Mouse (Mus musculus) thymus, postnatal 36 days (tissue): ENCODE results near the gene Lgals2.
"Not testable (repeated sequence)": the region's sequence is repeated elsewhere in the genome, so short reads cannot be mapped to it uniquely, and the experiment has no call there.

Experiments
- DNase-seq, 2 experiments: peaks; one replicate each; pipeline ENCODE4 v3.0.0; 2022; ENCODE audit warnings: mixed read lengths in 2 of 2

The Lgals2 gene

DNA sequence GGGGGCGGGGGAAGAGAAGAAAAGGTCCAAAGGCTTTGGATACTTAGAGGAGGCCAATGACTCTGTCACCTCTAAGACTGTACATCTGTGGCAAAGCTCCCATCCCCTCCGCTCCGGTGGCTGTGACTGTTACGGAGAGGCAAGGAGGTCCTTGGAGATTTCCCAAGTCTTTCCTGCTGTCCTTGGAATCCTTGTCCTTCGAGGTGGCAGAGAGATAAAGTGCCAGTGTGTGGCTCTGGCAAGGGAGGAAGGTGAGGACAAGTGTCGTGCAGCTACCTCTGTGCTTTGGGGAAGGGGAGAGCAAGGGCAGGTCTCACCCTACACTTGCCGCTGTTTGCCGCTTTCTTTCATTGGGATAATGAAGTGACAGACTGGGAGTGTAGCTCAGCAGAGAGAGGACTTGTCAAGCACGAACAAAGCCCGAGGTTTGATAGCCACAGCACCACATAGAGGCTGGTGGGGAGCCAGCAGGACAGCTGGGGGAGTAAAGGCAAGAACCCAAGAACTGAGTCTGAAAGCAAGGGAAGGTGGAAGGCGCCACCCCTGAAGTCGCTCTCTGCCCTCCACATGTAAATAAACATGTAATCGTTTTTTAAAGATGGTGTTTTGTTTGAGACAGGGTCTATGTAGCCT lies 18.6 kb upstream of the Lgals2 start:
- no peak for DNase-seq

DNA sequence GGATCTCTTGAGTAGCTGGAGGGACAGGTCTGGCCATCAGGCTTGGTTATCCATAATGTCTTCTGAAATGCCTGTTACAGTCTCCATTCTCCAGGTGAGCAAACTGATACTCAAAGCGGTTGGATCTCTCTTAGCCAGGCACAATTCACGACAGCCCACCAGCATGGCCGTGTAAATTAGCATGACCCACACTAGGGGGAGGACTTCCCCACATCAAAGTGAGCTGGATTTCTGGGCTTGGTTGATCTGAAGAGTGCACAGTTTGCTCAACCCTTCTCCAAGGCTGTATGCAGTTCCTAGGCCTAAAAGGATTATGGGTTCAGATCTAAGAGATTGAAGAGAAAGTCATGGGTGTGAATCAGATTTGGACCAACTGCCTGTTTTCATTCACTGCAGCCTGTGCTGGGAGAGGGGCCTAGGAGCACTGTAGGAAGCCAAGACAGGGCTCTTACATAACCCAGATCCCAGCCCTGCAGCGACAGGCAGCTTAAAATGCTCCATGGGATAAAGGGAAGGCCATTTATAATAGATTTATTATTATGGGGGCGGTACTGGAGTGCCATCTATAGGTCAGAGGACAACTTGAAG lies 16.8 kb upstream of the Lgals2 start:
- no peak for DNase-seq

GRCm38 (mm10) chr15:78869775-78870174 lies 14.4 kb upstream of the Lgals2 start:
- DNase-seq: peak in 1 of 2 experiments; percentile 24

DNA sequence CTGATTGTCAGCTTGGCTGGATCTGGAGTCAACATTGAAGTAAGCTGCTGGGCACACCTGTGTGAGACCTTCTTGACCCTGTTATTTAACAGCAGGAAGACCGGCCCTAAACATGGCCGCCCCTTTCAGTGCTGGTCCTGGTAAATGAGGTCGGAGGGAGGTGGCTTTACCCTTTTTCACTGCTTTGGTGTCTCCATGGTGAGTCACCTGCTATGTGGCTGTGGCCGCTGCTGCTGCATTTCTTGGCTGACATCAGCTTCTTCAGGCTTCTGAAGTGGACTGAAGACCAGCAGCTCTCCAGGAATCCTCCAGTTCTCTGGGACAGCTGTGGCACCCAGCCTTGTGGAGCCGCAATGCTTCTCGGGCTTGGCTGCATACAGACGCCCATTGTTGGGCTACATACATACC lies 13.5 kb upstream of the Lgals2 start:
- DNase-seq: no peak

DNA sequence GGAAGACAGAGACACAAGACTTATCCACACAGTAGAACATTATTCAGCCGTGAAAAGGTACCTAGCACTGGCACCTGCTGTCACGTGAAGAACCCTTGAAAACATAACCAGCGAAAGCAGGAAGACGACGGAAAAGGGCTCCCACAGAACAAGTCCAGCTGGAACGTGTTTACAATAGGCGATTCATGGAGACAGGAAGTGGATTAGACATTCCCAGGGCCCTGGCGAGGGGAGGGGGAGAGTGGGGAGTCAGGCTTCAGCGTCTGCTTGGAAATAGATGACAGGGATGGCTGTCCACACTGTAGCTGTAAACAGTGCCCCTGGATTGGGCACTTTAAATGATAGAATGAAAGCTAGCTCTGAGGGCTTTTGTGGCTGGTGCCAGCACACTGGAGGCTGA lies 13.1 kb upstream of the Lgals2 start:
- no peak for DNase-seq

- peak; percentile 37 to 55 for DNase-seq
Measured at GRCm38 (mm10) chr15:78863852-78864253, 8.5 kb upstream of the Lgals2 start.

GRCm38 (mm10) chr15:78863154-78863553 lies 7.8 kb upstream of the Lgals2 start:
- DNase-seq: no peak

GRCm38 (mm10) chr15:78862280-78862679 lies 7.0 kb upstream of the Lgals2 start:
- DNase-seq: no peak

DNA sequence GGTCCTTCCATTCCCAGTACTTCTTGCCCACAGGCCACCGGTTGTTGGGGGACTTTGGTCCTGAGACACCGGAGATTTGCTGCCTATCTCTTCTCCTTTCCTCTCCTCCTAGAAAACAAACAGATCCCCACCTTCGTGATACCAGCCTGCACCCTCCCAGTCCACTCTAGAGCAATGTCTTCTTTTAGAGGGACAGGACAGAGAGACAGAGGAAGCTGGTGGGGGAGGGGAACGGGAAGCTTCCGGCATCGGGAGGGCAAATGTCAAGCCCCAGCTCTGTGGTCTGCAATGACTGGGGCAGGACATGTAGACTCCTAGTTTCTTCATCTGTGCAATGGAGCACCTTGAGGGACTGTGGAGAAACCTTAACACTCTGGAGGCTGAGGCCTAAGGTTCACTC lies 4.4 kb upstream of the Lgals2 start:
- peak; percentile 31 to 46 for DNase-seq

DNA sequence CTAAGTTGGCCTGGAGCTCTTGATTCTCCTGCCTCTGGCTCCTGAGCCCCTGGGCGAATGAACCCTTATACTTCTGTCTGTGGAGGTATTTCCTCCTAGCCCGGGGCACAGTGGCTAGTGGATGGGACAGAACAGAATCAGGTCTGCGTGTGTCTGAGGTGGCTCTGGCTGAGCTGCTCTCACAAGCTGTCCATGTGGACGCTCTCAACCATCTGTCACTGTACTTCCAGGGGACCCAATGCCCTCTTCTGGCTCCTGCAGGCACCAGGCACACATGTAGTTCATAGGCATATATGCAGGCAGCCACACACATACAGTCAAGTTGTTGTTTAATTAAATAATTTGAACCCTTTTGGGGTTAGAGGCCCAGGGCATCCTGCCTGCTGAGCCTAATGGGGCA lies 4.0 kb upstream of the Lgals2 start:
- no peak for DNase-seq

GRCm38 (mm10) chr15:78857009-78857408 lies 1.7 kb upstream of the Lgals2 start:
- no peak for DNase-seq

DNA sequence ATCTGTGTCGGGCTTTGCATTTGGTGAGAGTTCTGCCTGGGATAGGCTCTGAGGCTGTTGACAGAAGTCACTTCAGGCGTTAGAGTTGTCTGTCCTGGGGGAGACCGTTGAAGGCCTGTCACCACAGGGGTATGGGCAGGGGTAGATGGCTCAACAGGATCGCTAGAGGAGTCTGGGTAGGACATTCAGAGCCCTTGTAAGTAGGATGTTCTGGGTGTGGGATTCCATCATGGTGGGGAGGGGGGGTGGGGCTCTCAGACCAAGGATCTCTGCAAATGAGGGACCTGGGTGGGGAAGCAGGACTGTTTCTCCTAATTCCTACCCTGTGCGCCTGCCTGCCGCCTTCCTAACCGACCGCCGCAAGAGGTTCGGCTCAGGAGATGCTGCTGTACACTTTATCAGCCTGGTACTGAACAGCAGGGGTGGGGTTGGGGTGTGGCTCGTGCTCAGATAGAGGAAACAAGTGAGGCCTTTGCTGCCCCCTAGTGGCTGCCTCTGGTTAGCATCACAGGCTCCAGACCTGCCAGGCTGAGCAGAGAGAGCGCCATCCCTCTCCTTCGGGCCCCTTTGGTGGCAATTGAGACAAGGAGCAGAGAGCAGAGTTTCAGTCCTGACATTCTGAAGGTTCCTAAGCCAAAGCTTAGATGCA lies 3.7 kb downstream of the Lgals2 start:
- peak; percentile 85 to 89 for DNase-seq

GRCm38 (mm10) chr15:78850944-78851343 lies 4.4 kb downstream of the Lgals2 start:
- DNase-seq: no peak

- no peak for DNase-seq
Measured at GRCm38 (mm10) chr15:78850059-78850824, 5.1 kb downstream of the Lgals2 start.

DNA sequence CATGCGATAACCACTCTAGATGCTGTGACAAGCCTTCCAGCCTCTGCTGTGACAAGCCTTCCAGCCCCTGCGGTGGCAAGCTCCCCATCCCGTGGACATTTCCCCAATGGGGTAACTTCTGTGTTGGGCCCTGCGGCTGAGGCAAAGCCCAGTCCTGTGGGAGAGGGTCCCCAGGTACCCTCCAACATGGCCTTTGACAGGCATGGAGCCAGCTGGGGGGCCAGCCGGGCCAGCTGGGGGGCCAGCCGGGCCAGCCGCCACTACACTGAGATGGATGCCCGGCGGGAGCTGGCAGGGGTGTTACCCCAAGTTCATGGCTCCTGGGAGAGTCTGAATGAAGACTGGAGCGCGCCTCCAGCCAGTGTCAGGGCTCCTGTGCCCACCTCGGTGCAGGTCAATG lies 5.8 kb downstream of the Lgals2 start:
- DNase-seq: no peak

GRCm38 (mm10) chr15:78848467-78848866 lies 6.9 kb downstream of the Lgals2 start:
- DNase-seq: peak; percentile 76 to 83

GRCm38 (mm10) chr15:78846805-78847204 lies 8.5 kb downstream of the Lgals2 start:
- DNase-seq: not testable (repeated sequence)

DNA sequence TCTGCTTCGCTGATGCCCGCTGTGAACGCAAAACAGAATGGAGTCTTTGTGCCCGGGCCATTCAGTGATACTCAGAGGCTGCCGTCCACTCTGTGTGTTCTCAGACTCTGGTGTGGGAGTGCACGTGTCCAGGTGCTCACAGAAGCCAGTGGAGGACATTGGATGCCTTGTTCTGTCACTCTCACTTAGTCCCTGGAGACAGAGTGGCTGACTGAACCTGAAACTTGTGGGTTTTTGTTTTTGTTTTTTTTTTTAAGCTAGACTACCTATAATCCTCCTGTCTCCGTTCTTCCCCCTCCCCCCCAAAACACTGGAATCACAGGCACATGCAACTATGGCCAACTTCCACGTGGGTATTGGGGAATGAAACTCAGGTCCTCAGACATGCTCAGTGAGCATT lies 9.0 kb downstream of the Lgals2 start:
- no peak for DNase-seq

- DNase-seq: no peak
Measured at GRCm38 (mm10) chr15:78845867-78846266, 9.5 kb downstream of the Lgals2 start.

DNA sequence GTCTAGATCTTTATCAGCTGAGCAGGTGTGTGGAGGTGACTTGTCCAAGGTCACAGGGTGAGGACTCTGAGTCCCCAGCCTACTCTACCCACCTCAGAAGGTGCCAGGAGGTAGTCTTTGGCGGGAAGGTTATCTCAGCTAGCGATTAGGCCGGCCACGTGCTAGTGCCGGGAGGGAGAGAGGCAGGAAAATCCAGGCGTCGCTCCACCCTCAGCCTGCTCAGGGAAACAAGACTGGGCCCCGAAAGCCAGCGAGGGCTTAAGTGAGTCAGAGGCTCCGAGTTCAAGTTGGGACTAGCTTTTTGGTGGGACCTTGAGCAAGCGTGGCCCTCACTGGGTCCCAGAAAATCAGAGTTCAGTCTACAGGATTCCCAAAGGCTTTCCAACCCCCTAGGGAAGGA lies 10.0 kb downstream of the Lgals2 start:
- DNase-seq: no peak

- DNase-seq: no peak
Measured at GRCm38 (mm10) chr15:78844791-78845190, 10.5 kb downstream of the Lgals2 start.

DNA sequence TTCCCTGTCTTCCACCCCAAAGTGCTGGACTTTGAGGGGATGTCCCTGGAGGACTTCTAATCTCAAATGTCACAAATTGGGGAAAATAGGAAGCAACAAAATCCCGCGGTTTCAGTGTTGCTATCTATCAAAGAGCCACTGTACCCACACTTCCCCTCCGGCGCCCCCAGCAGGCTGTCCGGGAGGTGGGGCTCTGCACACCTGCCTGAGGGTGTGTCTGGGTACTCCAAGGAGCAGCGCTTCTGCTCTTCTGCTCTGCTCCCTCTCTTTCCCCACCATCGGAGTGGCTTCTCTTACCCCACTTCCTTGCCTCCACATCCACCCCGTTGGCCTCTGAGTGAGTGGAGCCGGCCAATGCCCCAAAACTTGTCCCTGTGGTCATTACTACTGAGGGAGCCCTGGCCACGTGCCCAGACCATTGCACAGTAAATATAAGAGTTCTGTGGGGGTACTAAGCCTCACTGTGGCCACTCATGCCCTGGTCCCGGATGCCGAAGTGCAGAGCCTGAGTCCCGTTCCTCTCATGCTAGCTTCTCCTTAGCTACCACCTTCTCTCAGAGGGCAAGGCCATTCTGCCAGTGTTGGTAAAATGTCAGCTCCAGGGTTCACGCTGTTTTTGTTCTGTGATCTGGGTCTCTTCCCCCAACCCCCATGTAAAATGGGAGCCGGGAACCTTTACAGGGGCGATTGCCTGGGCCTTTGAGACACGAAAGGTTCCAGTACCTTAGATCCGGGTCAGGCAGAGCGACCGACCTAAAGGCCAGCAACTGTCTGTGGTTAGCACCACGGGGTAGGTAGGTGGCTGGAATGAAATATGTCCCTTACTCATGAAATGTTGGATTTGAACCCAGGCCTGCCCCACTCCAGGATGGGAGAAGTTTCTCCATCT lies 11.5 kb downstream of the Lgals2 start:
- DNase-seq: peak; percentile 74 to 77
